Mouse (Mus musculus) megakaryocyte, embryonic 14.5 days (primary cell): ENCODE measurements around the gene Khsrp.

Experiments used
- FLI1 ChIP-seq: IDR thresholded peaks from 2 replicates; pipeline ENCODE4 v1.6.1; 2012; ENCODE audit warnings: low read length, inconsistent platforms, mixed read lengths
- GATA1 ChIP-seq: IDR thresholded peaks from 3 replicates; pipeline ENCODE4 v1.6.1; 2012; ENCODE audit warnings: mixed read lengths, low read length, inconsistent platforms, borderline replicate concordance

GRCm38 (mm10) chr17:57020960-57021359, 10.4 kb downstream of the Khsrp start:
- TF ChIP-seq GATA1 (no peak), FLI1 (no peak)
